Mouse (Mus musculus) heart, embryonic 14.5 days (tissue): ENCODE data around the gene Slc13a1. TPM values are rescaled to one million over a fixed set of nuclear protein-coding genes. Genes with fewer than 3 reads are reported as not detected.

ENCODE experiments used
- ATAC-seq: fragments of 200-750 bp; cut with Nextera tagmentation; 2 replicates; pipeline ENCODE4 v1.8.0; 2017; ENCODE audit warnings: low read depth, moderate TSS enrichment; ENCODE audit not compliant: insufficient number of reproducible peaks, insufficient read depth, low FRiP score
- H3K27ac ChIP-seq, 2 experiments: fragments of 200-500 bp in 1 of 2; fragments of 300-500 bp in 1 of 2; sonication (generic) in 1 of 2; replicated peaks in 1 of 2; 2 replicates each; pipeline ENCODE4 v1.5.1; 2012 to 2014; ENCODE audit warnings: low read depth in 2 of 2, low read length in 2 of 2, control low read depth in 1 of 2, mild to moderate bottlenecking in 1 of 2, mixed read lengths in 1 of 2; ENCODE audit not compliant: control insufficient read depth in 1 of 2, insufficient read depth in 1 of 2
- H3K27me3 ChIP-seq: fragments of 300-500 bp; sonication (generic); 2 replicates; pipeline ENCODE4 v1.6.1; 2014; ENCODE audit warnings: mild to moderate bottlenecking, low read length, control low read depth; ENCODE audit not compliant: control insufficient read depth, insufficient read depth
- H3K36me3 ChIP-seq: fragments of 300-500 bp; sonication (generic); 2 replicates; pipeline ENCODE4 v1.6.1; 2014; ENCODE audit warnings: mild to moderate bottlenecking, control low read depth, low read length, mixed read lengths; ENCODE audit not compliant: control insufficient read depth, insufficient read depth
- H3K4me1 ChIP-seq, 2 experiments: fragments of 200-500 bp in 1 of 2; fragments of 300-500 bp in 1 of 2; sonication (generic) in 1 of 2; 2 replicates each; pipeline ENCODE4 v1.6.1; 2012 to 2014; ENCODE audit warnings: low read length in 2 of 2, control low read depth in 1 of 2, mixed read lengths in 1 of 2; ENCODE audit not compliant: control insufficient read depth in 2 of 2, insufficient read depth in 2 of 2
- H3K4me2 ChIP-seq: fragments of 300-500 bp; sonication (generic); 2 replicates; pipeline ENCODE4 v1.6.1; 2014; ENCODE audit warnings: mild to moderate bottlenecking, low read length
- H3K4me3 ChIP-seq, 2 experiments: fragments of 200-500 bp in 1 of 2; fragments of 300-500 bp in 1 of 2; sonication (generic) in 1 of 2; 2 replicates each; pipeline ENCODE4 v1.5.1; 2012 to 2014; ENCODE audit warnings: low read length in 2 of 2, mild to moderate bottlenecking in 2 of 2, control low read depth in 1 of 2, low read depth in 1 of 2, moderate library complexity in 1 of 2; ENCODE audit not compliant: control insufficient read depth in 1 of 2, insufficient read depth in 1 of 2
- H3K9ac ChIP-seq: fragments of 300-500 bp; sonication (generic); 2 replicates; pipeline ENCODE4 v1.6.1; 2014; ENCODE audit warnings: mild to moderate bottlenecking, low read length
- H3K9me3 ChIP-seq: fragments of 300-500 bp; sonication (generic); 2 replicates; pipeline ENCODE4 v1.6.1; 2016; ENCODE audit warnings: low read length, control low read depth; ENCODE audit not compliant: control insufficient read depth
- WGBS: fragments of 180-500 bp; shearing (Covaris S2); extraction: QIAGEN DNeasy Blood & Tissue Kit; methylation state at CpG from one replicate; pipeline ENCODE4 v1.1.7; 2014; 5-methylcytosine and 5-hydroxymethylcytosine counted together
- polyA plus RNA-seq: library from polyadenylated mRNA; unstranded; fragments of >200 nt; fragmentation: Nextera tagmentation; extraction: Ambion mirVana; gene quantifications from 2 replicates; pipeline ENCODE4 v1.2.1, GENCODE M21; 2014

Gene Slc13a1
- polyA plus RNA-seq, 1 experiment from 2014 or later = not detected

DNA sequence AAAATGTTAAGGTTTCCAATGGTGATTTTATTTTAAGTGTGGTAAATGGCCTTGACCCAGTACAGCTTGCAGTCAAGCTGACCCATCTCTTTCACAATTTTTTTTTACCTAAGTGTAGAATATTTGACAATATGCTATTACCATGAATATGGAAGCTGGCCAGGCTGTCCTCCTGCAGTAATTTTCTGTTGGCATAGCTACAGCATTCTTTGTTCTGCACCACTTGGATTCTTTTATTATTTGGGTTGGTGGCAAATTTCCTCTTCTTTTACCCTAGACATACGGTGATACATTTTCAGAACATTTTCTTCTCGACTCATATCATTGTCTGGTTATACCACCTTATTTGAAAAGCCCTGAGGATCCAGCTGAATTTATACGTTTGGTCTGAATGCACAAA is 7.5 kb upstream of the Slc13a1 start:
- no peak for ATAC-seq
- Histone ChIP-seq H3K27ac (no peak overlapping the region), H3K9me3 (no peaks in the 10 kb centered on the region), H3K36me3 (no peaks in the 10 kb centered on the region), H3K4me3 (no peak overlapping the region), H3K4me1 (no peaks in the 10 kb centered on the region), H3K27me3 (no peaks in the 10 kb centered on the region), H3K9ac (no peak overlapping the region), H3K4me2 (no peak overlapping the region)
- 80% methylated on average over 3 of the region's 3 CpGs for WGBS

DNA sequence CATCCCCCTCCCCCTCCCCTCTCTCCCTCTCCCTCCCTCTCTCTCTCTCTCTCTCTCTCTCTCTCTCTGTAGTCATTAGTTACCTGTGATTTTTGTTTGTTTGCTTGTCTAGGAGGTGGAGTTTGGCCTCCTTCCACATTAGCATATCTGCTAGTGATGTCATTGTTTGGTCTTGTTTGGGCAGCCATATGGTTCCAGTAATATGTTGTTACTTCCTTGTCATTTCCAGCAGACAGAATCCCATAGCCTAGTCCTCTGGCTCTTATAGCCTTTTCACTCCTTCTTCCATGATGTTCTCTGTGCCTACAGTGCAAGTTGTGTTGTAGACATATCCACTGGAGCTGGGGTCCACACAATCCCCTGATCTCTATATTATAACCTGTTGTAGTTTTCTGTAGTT is 6.1 kb upstream of the Slc13a1 start:
- no peaks in the 10 kb centered on the region for H3K9me3 ChIP-seq
- no peak overlapping the region for H3K27ac ChIP-seq
- no peaks in the 10 kb centered on the region for H3K27me3 ChIP-seq
- no peak for ATAC-seq
- no peak overlapping the region for H3K9ac ChIP-seq
- H3K4me3 ChIP-seq = no peak overlapping the region
- H3K36me3 ChIP-seq = no peaks in the 10 kb centered on the region
- no peak overlapping the region for H3K4me2 ChIP-seq
- no peaks in the 10 kb centered on the region for H3K4me1 ChIP-seq

DNA sequence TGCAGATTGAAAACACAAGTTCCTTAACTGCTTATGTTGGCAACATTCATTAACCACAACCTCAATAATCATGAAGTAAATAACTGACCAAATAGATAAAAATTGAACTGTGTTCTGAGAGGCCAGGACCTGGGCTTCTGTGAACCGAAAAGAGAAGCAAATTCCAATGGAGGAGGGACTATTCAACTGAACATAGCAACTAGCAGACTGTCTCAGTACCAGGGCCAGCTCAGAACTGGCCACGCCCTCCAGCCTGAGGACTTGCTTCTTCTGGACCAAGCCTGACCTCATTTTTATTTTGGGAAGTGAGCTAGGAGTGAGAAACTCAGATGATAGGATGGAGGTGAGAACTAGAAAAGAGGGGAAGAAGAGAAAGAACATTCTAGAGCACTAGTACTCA is 4.8 kb upstream of the Slc13a1 start:
- no peaks in the 10 kb centered on the region for H3K36me3 ChIP-seq
- ATAC-seq = no peak
- H3K4me3 ChIP-seq = no peak overlapping the region
- no peaks in the 10 kb centered on the region for H3K4me1 ChIP-seq
- H3K4me2 ChIP-seq = no peak overlapping the region
- H3K27me3 ChIP-seq = no peaks in the 10 kb centered on the region
- 39% methylated on average over 2 of the region's 2 CpGs for WGBS
- H3K27ac ChIP-seq = no peak overlapping the region
- H3K9ac ChIP-seq = no peak overlapping the region
- H3K9me3 ChIP-seq = no peaks in the 10 kb centered on the region

DNA sequence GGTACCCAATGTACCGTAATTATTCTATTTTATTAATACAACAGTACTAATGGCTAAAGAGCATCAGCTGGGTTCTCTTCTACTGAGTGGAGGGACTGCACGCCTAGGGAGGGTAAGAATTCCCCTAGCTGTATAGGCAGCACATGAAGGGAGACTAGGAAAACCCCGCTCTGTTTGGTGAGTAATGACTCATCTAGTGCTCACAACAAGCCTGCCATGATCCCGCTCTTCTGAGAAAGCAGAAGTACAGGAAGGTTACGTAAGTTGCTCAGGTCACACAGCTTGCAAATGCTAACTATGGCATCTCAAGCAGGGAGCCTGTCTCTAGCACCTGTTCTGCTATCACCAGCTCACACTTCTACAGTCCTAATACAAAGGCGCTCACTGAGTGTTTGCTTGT is 1.1 kb downstream of the Slc13a1 start:
- no peaks in the 10 kb centered on the region for H3K9me3 ChIP-seq
- H3K4me2 ChIP-seq = no peak overlapping the region
- no peak for ATAC-seq
- H3K27me3 ChIP-seq = no peaks in the 10 kb centered on the region
- H3K4me1 ChIP-seq = peaks cover 0 to 5% of the 10 kb centered on the region in 2 experiments; a peak in 1 of 4 replicates
- H3K4me3 ChIP-seq = no peak overlapping the region
- H3K9ac ChIP-seq = no peak overlapping the region
- 74% methylated on average over 6 of the region's 6 CpGs for WGBS
- H3K36me3 ChIP-seq = no peaks in the 10 kb centered on the region
- H3K27ac ChIP-seq = no peak overlapping the region

DNA sequence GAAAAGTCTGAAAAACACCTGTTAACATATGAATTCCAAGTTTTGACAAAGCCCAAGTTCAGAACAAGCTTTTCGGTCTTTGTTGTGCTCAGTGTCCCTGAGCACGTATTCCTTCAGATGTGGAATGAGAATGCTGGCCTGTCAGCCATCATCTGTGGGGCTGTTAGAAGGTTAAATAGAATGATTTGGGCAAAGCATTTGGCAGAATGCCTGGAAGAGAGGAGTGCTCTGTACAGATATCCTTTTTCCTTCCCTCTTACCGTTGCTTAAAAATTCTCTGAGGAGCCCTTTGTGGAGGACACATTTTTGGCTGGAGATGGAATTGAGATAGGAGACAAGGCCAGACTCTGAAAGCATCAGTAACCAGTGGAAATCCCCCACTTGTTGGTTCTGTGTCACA is 2.6 kb downstream of the Slc13a1 start:
- no peak overlapping the region for H3K9ac ChIP-seq
- no peak overlapping the region for H3K4me3 ChIP-seq
- no peak for ATAC-seq
- H3K4me2 ChIP-seq = no peak overlapping the region
- H3K27me3 ChIP-seq = no peaks in the 10 kb centered on the region
- H3K4me1 ChIP-seq = peaks cover 0 to 5% of the 10 kb centered on the region in 2 experiments; a peak in 1 of 4 replicates
- WGBS = 34% methylated on average over 3 of the region's 3 CpGs
- no peaks in the 10 kb centered on the region for H3K36me3 ChIP-seq
- H3K27ac ChIP-seq = no peak overlapping the region
- no peaks in the 10 kb centered on the region for H3K9me3 ChIP-seq

DNA sequence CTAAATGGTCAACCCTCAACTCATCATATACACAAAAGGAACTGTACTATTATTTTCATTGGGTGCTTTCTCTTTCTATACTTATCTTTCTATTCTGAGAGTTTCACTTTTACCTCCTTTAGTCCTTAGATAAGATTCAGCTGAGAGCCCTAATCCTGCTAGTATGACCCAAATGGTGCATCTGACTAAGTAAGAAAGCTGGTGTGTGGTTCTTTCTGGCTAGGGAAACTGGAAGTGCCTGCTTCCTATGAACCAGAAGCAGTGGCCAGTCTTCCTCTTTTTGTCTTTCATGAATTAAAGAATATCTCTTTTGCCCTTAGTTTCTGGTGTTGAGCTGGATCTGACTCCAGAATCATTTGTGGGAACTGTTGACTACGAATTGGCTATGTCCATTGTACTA is 8.1 kb downstream of the Slc13a1 start:
- ATAC-seq = no peak
- H3K4me3 ChIP-seq = no peak overlapping the region
- no peaks in the 10 kb centered on the region for H3K27me3 ChIP-seq
- H3K9me3 ChIP-seq = no peaks in the 10 kb centered on the region
- WGBS = 77% methylated on average over 1 of the region's 1 CpGs
- peaks cover 0 to 3% of the 10 kb centered on the region in 2 experiments; a peak in 1 of 4 replicates for H3K4me1 ChIP-seq
- no peaks in the 10 kb centered on the region for H3K36me3 ChIP-seq
- no peak overlapping the region for H3K4me2 ChIP-seq
- no peak overlapping the region for H3K9ac ChIP-seq
- no peak overlapping the region for H3K27ac ChIP-seq

DNA sequence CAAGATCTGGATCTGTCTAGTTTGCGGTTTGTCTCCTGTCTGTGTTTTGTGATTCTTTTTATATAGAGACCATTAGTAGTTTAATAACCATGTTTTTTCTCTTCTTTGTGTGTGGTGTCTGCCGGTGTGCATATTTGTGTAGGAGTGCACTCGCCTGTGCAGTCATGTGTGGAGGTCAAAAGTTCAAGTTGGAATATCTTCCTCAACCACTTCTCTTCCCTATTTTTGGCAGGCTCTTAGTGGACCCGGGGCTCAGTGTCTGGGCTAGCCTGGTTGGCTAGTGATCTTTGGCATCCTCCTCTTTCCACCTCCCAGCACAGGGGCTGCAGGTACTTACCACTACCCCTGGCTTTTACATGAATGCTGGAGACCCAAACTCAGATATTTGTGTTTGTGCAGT is 13.0 kb downstream of the Slc13a1 start:
- peaks cover 0 to 3% of the 10 kb centered on the region in 2 experiments; a peak in 1 of 4 replicates for H3K4me1 ChIP-seq
- 36% methylated on average over 4 of the region's 4 CpGs for whole genome bisulfite sequencing
- H3K27ac ChIP-seq = no peak overlapping the region
- no peak overlapping the region for H3K4me3 ChIP-seq
- no peaks in the 10 kb centered on the region for H3K27me3 ChIP-seq
- H3K9me3 ChIP-seq = no peaks in the 10 kb centered on the region
- H3K9ac ChIP-seq = no peak overlapping the region
- no peak for ATAC-seq
- H3K4me2 ChIP-seq = no peak overlapping the region
- no peaks in the 10 kb centered on the region for H3K36me3 ChIP-seq

DNA sequence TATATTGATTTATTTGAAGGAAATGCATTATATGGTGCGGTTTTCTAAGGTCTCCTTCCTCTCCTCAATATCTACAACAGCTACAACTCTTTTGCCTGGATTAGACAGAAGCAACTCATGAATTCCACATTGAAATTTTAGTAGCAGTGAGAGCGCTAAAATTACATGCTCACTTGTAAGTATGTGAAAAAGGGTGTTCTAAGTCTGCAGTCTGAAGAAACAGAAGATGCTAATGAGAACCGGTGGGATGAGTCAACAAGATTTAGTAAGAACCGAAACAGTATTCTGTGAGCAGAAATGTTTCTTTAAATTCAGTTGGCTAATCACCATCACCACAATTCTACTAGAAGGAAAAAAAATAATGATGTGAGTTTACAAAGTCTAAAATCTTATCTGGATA is 34.9 kb downstream of the Slc13a1 start:
- H3K27ac ChIP-seq = no peak overlapping the region
- ATAC-seq = no peak
- H3K4me2 ChIP-seq = no peak overlapping the region
- WGBS = 84% methylated on average over 4 of the region's 4 CpGs
- no peak overlapping the region for H3K4me3 ChIP-seq
- H3K4me1 ChIP-seq = no peaks in the 10 kb centered on the region
- H3K9ac ChIP-seq = no peak overlapping the region
- H3K36me3 ChIP-seq = no peaks in the 10 kb centered on the region
- no peaks in the 10 kb centered on the region for H3K27me3 ChIP-seq
- no peaks in the 10 kb centered on the region for H3K9me3 ChIP-seq
